Mouse (Mus musculus) small intestine, adult 2 months (tissue): ENCODE results near the gene Atg2b.

Experiments used
- CTCF ChIP-seq: fragments of 200-500 bp; IDR thresholded peaks from 2 replicates; pipeline ENCODE4 v1.5.1; 2012; ENCODE audit warnings: low read depth, mild to moderate bottlenecking, control low read depth, inconsistent platforms, low read length, moderate library complexity, mixed read lengths; ENCODE audit not compliant: insufficient replicate concordance, insufficient read length; ENCODE audit errors: extremely low read depth
- POLR2A ChIP-seq: fragments of 200-500 bp; IDR thresholded peaks from 2 replicates; pipeline ENCODE4 v1.6.1; 2012; ENCODE audit warnings: low read depth, mild to moderate bottlenecking, control low read depth, inconsistent platforms, low read length, moderate library complexity

- no peak for TF ChIP-seq POLR2A
- TF ChIP-seq CTCF, result no peak
Observed at GRCm38 (mm10) chr12:105725736-105726135, 40.7 kb upstream of the Atg2b start.
